Mouse (Mus musculus) CH12F3 (cell line): ENCODE data around the gene Rbfox2.

ENCODE experiments used
- in situ Hi-C: fragments of 300-500 bp; cut with MboI; formaldehyde crosslinking; loops from 2 replicates; pipeline ENCODE4 v1.14.3; 2020; ENCODE audit warnings: low sequenced_read_pairs

The Rbfox2 gene

DNA sequence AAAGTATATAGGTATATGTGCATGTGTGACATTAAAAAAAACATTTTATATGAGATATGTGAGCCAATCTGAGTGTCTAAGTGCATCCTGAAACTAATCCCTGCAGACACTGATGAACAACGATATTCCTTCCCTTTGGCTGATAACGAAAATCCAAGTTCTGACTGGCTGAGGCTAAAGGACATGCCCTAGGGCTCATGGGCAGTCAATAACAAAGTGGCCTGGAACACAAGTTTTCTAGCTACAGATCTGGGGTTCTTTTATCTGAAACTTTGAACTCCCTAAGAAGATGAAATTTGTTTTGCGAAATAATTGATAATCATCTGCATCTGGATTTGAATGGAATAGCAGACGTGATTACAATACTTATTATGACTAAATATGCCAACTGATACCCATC is 66.2 kb downstream of the Rbfox2 start:
- in situ Hi-C loops: no loop called here

DNA sequence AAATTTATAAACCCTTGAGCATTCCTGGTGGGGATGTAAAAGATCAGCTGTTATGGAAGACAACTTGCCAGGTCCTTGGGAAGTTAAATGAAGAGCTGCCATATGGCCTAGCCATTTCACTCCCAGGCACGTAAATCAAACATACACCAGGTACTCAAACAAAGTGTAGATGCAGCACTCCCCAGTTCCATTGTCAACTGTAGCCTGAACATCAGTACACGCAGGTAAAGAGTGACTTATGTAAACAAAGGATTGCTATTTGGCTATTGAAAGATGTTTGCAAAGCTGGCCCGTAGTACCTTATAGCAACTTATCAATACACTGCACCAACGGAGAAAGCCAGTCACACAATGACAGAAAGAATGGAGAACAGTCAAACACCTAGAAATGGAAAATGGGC is 67.2 kb downstream of the Rbfox2 start:
- in situ Hi-C loops: no loop called here

DNA sequence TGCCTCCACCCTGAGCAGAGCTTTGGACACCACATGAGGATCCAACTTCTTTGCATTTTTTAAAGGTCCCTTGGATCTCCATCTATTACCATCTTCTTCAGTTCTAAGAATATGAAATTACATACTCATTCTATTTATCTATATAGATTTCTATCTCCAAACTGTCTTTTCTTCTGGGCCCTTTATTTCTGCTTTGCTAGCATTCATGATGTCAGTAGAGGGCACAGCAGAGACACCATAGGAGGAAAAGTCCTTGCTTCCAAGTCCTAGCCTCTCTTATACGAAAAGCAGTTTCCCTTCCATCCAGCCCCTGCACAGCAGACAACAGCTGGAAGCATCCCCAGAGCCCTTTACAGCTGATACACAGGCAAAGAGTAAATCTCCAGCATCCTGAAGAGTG is 69.1 kb downstream of the Rbfox2 start:
- in situ Hi-C loops: no loop called here

DNA sequence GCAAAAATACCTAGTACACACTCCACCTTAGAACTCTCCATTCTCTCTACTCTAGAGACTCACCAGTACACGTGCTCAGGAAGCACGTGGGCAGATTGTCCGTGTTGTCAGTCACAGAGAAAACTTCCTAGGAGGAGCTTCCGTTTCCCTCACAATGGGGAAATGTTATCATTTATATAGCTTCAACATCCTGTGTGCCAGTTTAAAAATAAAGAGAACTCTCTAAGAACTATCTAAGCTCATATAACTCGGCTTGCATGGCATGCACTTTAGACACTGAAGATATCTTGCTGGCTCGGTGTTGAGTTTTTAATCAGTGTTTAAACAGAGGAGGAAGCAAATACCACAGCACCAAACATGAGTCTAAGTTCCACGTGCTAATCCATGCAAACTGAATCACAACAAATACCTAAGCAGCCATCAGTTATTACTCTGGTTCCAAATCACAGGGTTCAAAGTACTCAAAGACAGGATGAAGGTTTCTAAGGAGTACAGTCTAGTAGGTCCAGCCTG is 70.7 kb downstream of the Rbfox2 start:
- in situ Hi-C loops: no loop called here

DNA sequence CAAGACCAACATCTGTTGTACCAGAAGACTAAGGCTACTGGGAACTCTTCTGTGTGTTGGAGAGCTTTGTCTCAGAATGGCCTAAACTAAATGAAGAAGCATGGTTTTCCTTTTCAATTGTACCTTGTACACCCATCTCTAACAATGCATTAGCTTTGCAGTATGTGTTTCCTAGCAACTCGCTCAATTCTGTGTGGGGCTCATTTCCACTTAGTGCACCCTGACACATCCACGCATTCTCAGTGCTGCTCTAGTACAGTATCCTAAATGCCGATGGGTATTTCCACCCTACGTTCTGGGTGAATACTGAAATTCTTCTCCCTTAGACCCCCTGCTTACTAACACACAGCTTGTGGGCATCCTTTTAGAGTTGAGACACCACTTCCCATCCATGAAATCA is 71.3 kb downstream of the Rbfox2 start:
- in situ Hi-C loops: no loop called here

DNA sequence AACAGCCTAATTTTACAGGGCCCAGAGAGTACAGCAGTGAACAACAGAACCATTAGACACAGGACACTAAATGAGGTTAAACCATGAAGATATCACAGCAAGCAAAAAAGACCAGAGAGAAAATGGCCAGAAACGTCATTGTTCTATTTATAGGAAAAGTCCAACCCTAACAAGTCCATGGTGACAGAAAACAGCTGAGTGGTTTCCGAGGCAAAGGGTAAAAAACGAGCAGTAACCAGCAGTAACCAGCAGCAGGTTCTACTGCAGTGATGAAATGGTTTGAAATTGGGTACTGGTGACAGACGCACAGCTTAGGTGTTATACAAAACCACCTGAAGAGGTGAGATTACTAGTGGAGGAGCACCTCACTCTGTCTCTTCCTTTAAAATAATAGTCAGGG is 72.5 kb downstream of the Rbfox2 start:
- in situ Hi-C loops: no loop called here

DNA sequence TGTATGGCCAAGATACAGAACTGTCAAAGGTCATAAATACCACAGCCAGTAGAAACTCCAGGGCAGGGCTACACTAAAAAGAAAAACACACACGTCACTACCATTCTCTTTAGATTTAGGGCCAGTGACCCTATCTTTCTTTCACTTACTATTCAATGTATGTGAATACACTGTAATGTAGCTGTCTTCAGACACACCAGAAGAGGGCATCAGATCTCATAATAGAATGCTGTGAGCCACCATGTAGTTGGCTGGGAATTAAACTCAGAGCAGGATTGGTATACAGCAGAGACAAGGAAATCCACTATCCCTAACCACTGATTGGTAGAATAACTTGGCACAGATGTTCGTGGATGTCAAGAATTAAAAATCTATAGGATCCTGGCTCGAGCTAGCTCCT is 76.7 kb downstream of the Rbfox2 start:
- in situ Hi-C loops: no loop called here

DNA sequence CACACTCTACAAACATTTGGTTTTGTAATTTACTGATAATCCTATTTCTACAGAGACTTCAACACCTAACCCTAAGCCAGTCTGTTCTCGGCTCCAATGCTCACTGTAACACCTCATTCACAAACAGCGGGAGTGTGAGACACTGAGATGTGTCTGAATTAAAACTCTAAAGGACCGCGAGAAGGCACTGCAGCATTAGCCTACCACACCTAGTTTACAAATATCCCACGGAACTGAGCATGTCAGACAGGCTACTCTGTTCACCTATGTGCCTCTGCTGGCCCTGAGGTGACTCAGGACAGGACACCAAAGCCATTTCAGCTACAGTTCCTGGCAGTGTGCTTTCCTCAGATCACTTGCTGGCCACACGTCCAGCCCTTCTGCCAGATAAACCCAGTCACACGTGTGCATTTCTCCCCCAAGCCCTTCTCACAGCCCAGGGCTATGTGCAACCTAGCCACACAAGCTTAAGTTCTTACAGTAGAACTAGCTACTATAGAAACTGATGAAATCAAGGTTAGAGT is 79.9 kb downstream of the Rbfox2 start:
- in situ Hi-C loops: no loop called here

DNA sequence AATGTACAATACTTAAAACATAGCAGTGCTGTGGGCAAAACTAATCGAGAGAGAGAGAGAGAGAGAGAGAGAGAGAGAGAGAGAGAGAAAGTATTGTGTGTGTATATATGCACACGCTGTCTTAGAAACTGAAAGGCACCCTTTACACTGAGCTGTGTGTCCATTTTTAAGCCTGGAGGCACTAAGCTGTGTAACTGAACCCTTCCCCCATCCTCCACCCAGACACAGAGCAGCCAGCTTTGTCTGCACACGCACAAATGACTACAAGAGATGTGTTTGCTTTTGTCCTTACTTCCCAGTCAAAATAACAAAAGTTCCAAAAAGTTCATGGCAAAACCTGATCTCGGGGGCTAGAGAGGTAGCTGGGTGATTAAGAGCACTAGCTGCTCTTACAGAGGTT is 80.9 kb downstream of the Rbfox2 start:
- in situ Hi-C loops: no loop called here

DNA sequence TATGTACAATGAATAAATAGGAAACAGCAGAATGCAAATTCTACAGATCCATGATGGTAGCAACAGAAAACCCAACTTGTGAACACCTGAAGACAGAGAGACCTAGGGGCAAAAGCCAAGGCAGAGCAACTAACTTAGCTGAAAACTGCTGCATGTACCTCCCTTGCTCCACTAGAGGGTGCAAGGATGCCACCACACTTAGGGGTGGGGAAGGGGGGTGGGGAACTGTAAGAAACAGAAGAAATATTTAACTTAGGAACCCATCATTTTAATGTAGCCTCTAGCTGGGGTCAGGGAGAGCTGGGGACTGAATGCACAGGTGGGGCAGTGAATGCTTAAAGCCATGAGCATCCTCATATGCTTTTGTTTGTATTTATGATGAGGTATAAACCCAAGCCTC is 81.5 kb downstream of the Rbfox2 start:
- in situ Hi-C loops: no loop called here

DNA sequence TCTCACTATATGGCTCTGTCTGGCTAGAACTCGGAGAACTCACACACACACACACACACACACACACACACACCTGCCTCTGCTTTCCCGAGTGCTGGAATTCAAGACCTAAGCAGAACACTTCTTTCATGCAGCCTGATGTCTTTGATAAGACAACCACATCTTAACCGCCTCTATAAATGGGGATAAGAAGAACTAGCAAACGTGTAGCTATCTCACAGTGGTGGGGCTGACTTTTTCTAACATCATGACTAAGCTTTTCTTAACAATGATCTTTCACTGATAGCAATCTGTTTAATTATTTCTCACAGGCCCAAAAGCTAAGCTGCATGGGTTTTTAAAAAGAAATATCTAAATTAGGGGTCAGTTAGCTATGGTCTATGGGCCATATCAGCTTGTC is 86.0 kb downstream of the Rbfox2 start:
- in situ Hi-C loops: no loop called here

DNA sequence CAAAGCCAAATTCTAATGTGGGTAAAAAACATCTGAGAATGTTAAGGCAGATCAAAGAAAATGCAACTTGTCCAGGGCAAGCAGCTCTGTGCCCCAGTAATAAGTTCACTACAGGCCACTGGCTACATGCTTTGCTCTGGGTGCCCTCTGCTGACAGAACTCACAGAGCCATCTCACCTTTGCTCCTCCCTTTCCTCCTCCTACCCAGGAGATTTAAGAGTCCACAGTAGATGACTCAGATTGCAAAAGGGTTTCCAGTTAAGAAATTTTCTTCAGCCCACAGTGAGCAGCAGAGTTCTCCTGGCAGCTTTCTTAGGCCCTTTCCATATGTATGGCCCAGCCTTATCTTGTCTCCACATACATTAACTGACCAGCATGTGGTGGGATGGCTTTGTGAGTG is 86.7 kb downstream of the Rbfox2 start:
- in situ Hi-C loops: no loop called here

DNA sequence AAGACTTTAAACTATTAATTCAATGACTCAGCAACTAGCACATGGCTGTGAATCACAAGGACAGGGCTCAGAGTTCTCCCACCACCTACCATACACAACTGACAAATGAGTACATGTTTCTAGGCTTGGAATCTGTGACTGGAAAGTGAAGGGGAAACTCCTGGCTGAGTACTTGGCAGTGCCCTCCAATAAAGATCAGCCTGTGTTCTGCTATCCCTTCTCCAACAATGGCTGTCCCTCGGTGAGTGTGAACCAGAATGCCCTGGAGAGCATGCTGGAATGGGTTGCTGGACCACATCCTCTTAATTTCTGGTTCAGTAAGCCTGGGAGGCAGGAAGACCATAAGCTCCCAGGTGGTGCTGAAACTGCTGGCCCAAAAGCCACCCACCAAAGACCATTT is 87.2 kb downstream of the Rbfox2 start:
- in situ Hi-C loops: no loop called here

DNA sequence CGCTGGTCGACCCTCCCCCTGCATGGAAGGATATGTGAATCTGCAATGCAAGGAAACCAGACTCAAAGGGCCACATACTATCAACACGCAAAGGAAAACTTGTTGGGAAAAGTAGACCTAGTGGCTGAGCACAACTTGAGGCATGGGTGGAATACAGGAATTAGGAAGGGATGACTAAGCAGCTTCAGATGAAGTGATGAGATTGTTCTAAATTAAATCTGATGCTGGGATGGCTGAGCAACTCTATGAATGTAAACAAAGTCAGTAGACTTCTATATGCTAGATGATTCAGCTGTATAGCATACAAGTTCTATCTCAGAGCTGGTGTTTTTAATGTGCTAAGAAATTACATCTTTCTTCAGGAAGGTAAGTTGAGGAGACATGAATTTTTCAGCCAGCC is 88.8 kb downstream of the Rbfox2 start:
- in situ Hi-C loops: no loop called here

DNA sequence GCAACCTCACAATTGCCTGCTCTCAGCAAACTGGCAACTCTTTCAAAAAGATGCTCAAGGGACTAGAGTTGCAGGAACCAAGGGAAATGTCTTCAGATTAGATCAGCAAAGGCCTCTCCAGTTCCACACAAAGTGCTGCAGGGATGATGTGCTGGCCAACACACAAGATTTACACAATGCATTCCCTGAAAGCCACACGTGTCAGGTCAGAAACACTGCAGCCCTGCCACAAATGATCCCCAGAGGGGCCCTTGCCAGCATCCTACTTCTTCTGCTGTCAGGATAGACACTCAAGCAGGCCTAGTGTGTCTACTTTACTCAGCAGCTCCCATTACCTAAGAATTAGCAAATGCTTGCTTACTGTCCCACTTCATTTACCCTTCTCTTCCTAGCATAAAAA is 89.3 kb downstream of the Rbfox2 start:
- in situ Hi-C loops: no loop called here

DNA sequence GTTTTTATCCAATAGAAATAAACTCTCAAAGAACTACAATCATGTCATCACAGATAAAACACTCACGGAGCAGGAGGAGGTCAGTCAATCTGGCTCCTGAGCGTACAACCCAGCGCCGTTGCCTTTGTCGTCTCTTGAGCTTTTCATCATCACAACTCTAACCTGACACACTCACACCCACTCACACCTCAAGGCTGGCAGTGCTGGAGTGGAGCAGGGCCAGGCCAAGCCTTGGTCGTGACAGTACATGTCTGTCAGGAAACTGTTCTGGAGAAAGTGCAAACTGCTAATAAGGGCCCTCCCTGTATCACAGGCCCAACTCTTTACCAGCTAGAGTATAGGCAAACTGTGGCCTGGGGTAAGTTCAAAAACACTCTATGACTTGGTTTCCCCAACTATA is 90.1 kb downstream of the Rbfox2 start:
- in situ Hi-C loops: no loop called here

DNA sequence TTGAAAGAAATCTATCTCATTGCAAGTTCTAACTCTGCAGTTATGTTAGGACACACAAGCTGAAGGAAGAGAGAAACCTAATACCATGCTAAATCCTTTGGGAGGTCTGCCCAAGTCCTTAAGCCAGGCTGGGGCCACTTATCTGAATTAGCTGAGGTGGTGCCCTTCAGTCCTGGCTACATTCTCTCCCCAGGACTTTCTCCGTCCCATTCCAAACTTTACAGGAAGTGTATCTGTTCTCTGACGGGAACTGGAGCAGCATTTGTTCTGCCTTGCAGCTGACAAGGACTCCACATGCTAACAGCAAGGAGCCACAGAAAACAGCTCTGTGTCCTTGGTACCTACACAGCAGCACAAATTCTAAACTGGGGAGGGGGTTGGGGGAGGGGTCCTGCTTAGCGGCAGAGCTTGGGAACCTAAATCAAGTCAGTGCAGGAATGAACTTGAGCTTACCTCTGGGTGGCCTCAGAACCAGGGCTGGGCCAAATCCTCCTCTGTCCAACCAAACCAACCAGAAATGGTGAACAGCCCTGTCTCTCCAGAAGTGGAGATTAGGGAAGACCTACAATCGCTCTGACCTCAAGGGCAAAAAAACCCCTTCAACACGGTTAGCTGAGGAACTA is 91.5 kb downstream of the Rbfox2 start:
- in situ Hi-C loops: no loop called here

DNA sequence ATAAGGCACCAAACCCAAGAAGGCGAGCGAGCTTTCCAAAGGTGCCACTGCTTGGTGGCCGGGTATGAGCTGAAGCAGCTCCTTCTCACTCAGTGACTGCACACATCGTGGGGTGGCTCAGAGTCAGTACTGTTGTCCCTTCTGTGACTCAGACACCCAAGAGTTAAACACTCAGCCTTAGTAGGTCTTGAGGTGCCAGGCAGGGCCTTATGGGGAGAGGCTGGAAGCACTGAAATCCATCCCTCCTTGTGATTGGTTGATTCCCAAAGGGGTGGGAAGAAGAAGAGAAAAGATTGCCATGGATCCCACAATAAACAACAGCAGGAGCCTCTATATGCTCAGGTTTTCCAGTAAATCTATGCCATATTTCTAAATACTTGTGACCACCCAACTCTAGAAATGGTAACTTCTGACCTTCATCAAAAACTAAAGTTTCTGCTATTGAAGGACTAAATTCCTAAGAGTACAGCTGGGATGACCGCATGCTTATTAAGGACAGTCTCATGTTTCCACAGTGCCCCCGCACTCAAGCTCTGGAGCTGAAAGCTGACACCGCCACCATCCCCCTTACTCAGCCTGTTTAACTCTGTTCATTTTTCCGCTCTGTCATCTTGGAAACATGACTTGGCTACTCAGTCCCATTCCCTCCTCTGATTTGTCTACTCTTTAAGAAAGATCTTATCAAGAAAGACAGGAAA is 92.2 kb downstream of the Rbfox2 start:
- in situ Hi-C loops: no loop called here

DNA sequence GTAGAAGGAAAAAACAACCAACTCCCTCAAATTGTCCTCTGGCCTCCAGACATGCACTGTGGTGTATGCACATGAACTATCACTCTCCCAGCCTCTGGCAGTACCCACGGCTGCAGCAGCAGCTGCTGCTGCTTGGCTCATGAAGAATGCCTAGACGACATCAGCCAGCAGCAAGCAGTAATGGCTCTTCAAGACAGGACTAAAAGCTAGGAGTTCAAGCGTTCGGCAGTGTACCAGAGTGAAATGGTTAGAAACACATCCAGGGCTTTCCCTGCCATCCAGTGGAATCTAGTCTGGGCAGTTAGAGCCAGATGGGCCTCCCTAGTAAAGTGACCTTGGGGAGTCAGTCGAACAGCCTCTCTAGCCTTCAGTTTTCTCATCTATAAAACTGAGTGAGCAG is 93.0 kb downstream of the Rbfox2 start:
- in situ Hi-C loops: no loop called here

DNA sequence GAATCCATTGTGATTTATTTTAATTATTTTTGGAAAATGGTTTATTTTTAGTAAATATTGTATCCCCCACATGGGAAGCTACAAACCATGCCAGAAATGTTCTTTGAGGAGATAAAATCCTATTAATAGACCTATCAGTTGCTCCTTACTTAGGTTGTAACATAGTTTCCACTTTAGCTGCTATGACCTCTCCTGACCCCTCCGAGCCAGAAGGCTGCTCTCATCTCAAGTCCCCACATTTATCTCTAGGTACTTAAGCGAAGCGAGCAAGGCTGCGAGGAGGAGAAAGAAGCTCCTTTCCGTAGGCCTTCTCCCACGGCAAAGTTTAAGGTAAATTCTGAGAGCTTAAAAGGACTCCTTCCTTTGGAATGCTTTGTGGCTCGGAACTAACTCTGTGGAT is 94.0 kb downstream of the Rbfox2 start:
- in situ Hi-C loops: no loop called here

DNA sequence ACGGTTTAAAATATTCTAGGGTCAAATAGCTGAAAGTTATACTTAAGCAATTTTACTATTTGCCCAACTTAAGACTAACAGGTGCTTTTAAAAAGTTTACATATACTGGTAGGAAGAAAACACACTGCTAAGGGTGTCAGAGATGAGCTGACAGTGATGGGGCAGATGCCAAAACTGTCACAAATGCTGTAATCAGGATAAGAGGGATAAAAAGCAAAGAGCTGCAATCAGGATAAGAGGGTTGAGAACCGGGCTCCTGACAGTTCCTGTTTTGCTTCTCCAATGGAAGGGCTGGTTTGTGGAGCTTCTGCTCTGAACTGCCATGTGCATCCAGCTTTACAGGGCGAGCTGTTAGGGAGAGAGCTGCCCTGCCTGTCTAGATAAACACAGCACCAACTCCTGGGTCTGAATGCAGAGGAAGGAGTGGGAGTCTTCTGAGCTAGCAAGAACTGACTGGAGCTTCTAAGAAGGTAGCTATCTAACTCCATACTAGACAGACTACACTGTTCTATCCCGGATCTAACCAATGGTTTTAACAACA is 94.5 kb downstream of the Rbfox2 start:
- in situ Hi-C loops: no loop called here

DNA sequence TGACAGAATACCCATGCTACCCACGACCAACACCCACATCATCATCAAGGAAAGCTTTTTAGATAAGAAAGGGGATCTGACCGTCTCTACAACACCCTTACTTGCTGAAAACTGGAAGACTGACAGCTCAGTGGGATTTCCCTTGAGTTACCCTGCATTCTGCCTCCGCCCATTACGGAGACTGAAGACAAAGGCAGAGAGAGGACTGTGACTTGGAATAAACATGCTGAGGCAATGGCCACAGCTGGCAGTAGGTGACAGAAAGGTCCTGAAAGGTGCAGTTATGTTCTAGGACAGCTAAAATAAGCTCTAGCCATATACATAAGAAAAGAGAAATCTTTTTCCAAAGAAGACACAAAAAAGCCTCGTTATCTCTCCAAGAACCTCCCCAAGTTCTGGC is 99.8 kb downstream of the Rbfox2 start:
- in situ Hi-C loops: no loop called here
